Mouse (Mus musculus): Measurements from ENCODE around the gene Adgrb2. TPM values are rescaled to one million over a fixed set of nuclear protein-coding genes. Genes with fewer than 3 reads are reported as not detected.

Gene Adgrb2
- polyA plus RNA-seq, 1 experiment from 2014 or later: 2.6 TPM

GRCm38 (mm10) chr4:129967024-129968014, 17.4 kb upstream of the Adgrb2 start:
- Histone ChIP-seq H3K27ac (ENCODE audit: low read length) (no peak overlapping the region), H3K4me2 (replicated peaks; ENCODE audit: low read depth, low read length) (no peak overlapping the region), H3K4me1 (ENCODE audit: control insufficient read depth, insufficient read depth, low read length) (peaks cover 8% of the 10 kb centered on the region; the same call in 1 of the 2 replicates), H3K4me3 (ENCODE audit: low read depth, low read length) (no peak overlapping the region), H3K27me3 (ENCODE audit: control insufficient read depth, insufficient read depth, low read length) (no peaks in the 10 kb centered on the region), H3K9me3 (ENCODE audit: control insufficient read depth, low read depth, low read length) (no peaks in the 10 kb centered on the region), H3K36me3 (ENCODE audit: control insufficient read depth, insufficient read depth, low read length) (no peaks in the 10 kb centered on the region), H3K9ac (replicated peaks; ENCODE audit: low read depth, low read length) (no peak overlapping the region)
- ATAC-seq (ENCODE audit: insufficient number of reproducible peaks, insufficient read depth, low FRiP score, low read depth): no peak
- WGBS: 44% methylated on average over 13 of the region's 13 CpGs

GRCm38 (mm10) chr4:129970168-129970567, 14.5 kb upstream of the Adgrb2 start:
- no peak overlapping the region for H3K4me2 ChIP-seq (replicated peaks; ENCODE audit: low read depth, low read length)
- no peaks in the 10 kb centered on the region for H3K27me3 ChIP-seq (ENCODE audit: control insufficient read depth, insufficient read depth, low read length)
- no peaks in the 10 kb centered on the region for H3K9me3 ChIP-seq (ENCODE audit: control insufficient read depth, low read depth, low read length)
- H3K4me1 ChIP-seq (ENCODE audit: control insufficient read depth, insufficient read depth, low read length): peaks cover 8% of the 10 kb centered on the region; the same call in 1 of the 2 replicates
- H3K36me3 ChIP-seq (ENCODE audit: control insufficient read depth, insufficient read depth, low read length): no peaks in the 10 kb centered on the region
- H3K9ac ChIP-seq (replicated peaks; ENCODE audit: low read depth, low read length): no peak overlapping the region
- no peak overlapping the region for H3K4me3 ChIP-seq (ENCODE audit: low read depth, low read length)
- ATAC-seq (ENCODE audit: insufficient number of reproducible peaks, insufficient read depth, low FRiP score, low read depth): no peak
- H3K27ac ChIP-seq (ENCODE audit: low read length): no peak overlapping the region
- 54% methylated on average over 8 of the region's 8 CpGs for WGBS

GRCm38 (mm10) chr4:129970861-129971260, 13.8 kb upstream of the Adgrb2 start:
- Histone ChIP-seq H3K27ac (ENCODE audit: low read length) (no peak overlapping the region), H3K4me2 (replicated peaks; ENCODE audit: low read depth, low read length) (no peak overlapping the region), H3K36me3 (ENCODE audit: control insufficient read depth, insufficient read depth, low read length) (no peaks in the 10 kb centered on the region), H3K9ac (replicated peaks; ENCODE audit: low read depth, low read length) (no peak overlapping the region), H3K4me3 (ENCODE audit: low read depth, low read length) (no peak overlapping the region), H3K27me3 (ENCODE audit: control insufficient read depth, insufficient read depth, low read length) (no peaks in the 10 kb centered on the region), H3K9me3 (ENCODE audit: control insufficient read depth, low read depth, low read length) (no peaks in the 10 kb centered on the region), H3K4me1 (ENCODE audit: control insufficient read depth, insufficient read depth, low read length) (peaks cover 8% of the 10 kb centered on the region; the same call in 1 of the 2 replicates)
- 79% methylated on average over 11 of the region's 11 CpGs for WGBS
- no peak for ATAC-seq (ENCODE audit: insufficient number of reproducible peaks, insufficient read depth, low FRiP score, low read depth)

- Histone ChIP-seq H3K4me2 (replicated peaks; ENCODE audit: low read depth, low read length) (no peak overlapping the region), H3K9ac (replicated peaks; ENCODE audit: low read depth, low read length) (no peak overlapping the region), H3K27ac (ENCODE audit: low read length) (no peak overlapping the region), H3K4me1 (ENCODE audit: control insufficient read depth, insufficient read depth, low read length) (peaks cover 8% of the 10 kb centered on the region; the same call in 1 of the 2 replicates), H3K4me3 (ENCODE audit: low read depth, low read length) (no peak overlapping the region), H3K36me3 (ENCODE audit: control insufficient read depth, insufficient read depth, low read length) (no peaks in the 10 kb centered on the region), H3K27me3 (ENCODE audit: control insufficient read depth, insufficient read depth, low read length) (no peaks in the 10 kb centered on the region), H3K9me3 (ENCODE audit: control insufficient read depth, low read depth, low read length) (no peaks in the 10 kb centered on the region)
- no peak for ATAC-seq (ENCODE audit: insufficient number of reproducible peaks, insufficient read depth, low FRiP score, low read depth)
- WGBS: 34% methylated on average over 7 of the region's 7 CpGs
Measured at GRCm38 (mm10) chr4:129971989-129972388, 12.7 kb upstream of the Adgrb2 start.

- 65% methylated on average over 9 of the region's 9 CpGs for WGBS
- no peak overlapping the region for H3K9ac ChIP-seq (replicated peaks; ENCODE audit: low read depth, low read length)
- no peak overlapping the region for H3K4me3 ChIP-seq (ENCODE audit: low read depth, low read length)
- H3K27ac ChIP-seq (ENCODE audit: low read length): no peak overlapping the region
- no peak for ATAC-seq (ENCODE audit: insufficient number of reproducible peaks, insufficient read depth, low FRiP score, low read depth)
- H3K4me2 ChIP-seq (replicated peaks; ENCODE audit: low read depth, low read length): no peak overlapping the region
- no peaks in the 10 kb centered on the region for H3K9me3 ChIP-seq (ENCODE audit: control insufficient read depth, low read depth, low read length)
- H3K4me1 ChIP-seq (ENCODE audit: control insufficient read depth, insufficient read depth, low read length): no peaks in the 10 kb centered on the region
- H3K27me3 ChIP-seq (ENCODE audit: control insufficient read depth, insufficient read depth, low read length): no peaks in the 10 kb centered on the region
- no peaks in the 10 kb centered on the region for H3K36me3 ChIP-seq (ENCODE audit: control insufficient read depth, insufficient read depth, low read length)
Measured at GRCm38 (mm10) chr4:129974285-129974684, 10.4 kb upstream of the Adgrb2 start.

GRCm38 (mm10) chr4:129977256-129977655, 7.4 kb upstream of the Adgrb2 start:
- H3K4me3 ChIP-seq (ENCODE audit: low read depth, low read length): no peak overlapping the region
- WGBS: 50% methylated on average over 4 of the region's 4 CpGs
- no peaks in the 10 kb centered on the region for H3K4me1 ChIP-seq (ENCODE audit: control insufficient read depth, insufficient read depth, low read length)
- no peaks in the 10 kb centered on the region for H3K27me3 ChIP-seq (ENCODE audit: control insufficient read depth, insufficient read depth, low read length)
- no peak overlapping the region for H3K4me2 ChIP-seq (replicated peaks; ENCODE audit: low read depth, low read length)
- no peaks in the 10 kb centered on the region for H3K9me3 ChIP-seq (ENCODE audit: control insufficient read depth, low read depth, low read length)
- no peaks in the 10 kb centered on the region for H3K36me3 ChIP-seq (ENCODE audit: control insufficient read depth, insufficient read depth, low read length)
- ATAC-seq (ENCODE audit: insufficient number of reproducible peaks, insufficient read depth, low FRiP score, low read depth): no peak
- H3K9ac ChIP-seq (replicated peaks; ENCODE audit: low read depth, low read length): no peak overlapping the region
- no peak overlapping the region for H3K27ac ChIP-seq (ENCODE audit: low read length)

- Histone ChIP-seq H3K36me3 (ENCODE audit: control insufficient read depth, insufficient read depth, low read length) (no peaks in the 10 kb centered on the region), H3K27me3 (ENCODE audit: control insufficient read depth, insufficient read depth, low read length) (no peaks in the 10 kb centered on the region), H3K27ac (ENCODE audit: low read length) (no peak overlapping the region), H3K4me2 (replicated peaks; ENCODE audit: low read depth, low read length) (no peak overlapping the region), H3K9me3 (ENCODE audit: control insufficient read depth, low read depth, low read length) (no peaks in the 10 kb centered on the region), H3K4me3 (ENCODE audit: low read depth, low read length) (no peak overlapping the region), H3K9ac (replicated peaks; ENCODE audit: low read depth, low read length) (no peak overlapping the region), H3K4me1 (ENCODE audit: control insufficient read depth, insufficient read depth, low read length) (peaks cover 2% of the 10 kb centered on the region; the same call in 1 of the 2 replicates)
- no peak for ATAC-seq (ENCODE audit: insufficient number of reproducible peaks, insufficient read depth, low FRiP score, low read depth)
- 77% methylated on average over 4 of the region's 4 CpGs for WGBS
Measured at GRCm38 (mm10) chr4:129978227-129978626, 6.4 kb upstream of the Adgrb2 start.

GRCm38 (mm10) chr4:129978930-129979329, 5.7 kb upstream of the Adgrb2 start:
- 66% methylated on average over 4 of the region's 4 CpGs for WGBS
- no peak for ATAC-seq (ENCODE audit: insufficient number of reproducible peaks, insufficient read depth, low FRiP score, low read depth)
- H3K27me3 ChIP-seq (ENCODE audit: control insufficient read depth, insufficient read depth, low read length): no peaks in the 10 kb centered on the region

More at GRCm38 (mm10) chr4:129978930-129979329, 5.7 kb upstream of the Adgrb2 start:
- Histone ChIP-seq H3K4me1 (ENCODE audit: control insufficient read depth, insufficient read depth, low read length) (peaks cover 9% of the 10 kb centered on the region), H3K4me2 (replicated peaks; ENCODE audit: low read depth, low read length) (no peak overlapping the region), H3K9ac (replicated peaks; ENCODE audit: low read depth, low read length) (no peak overlapping the region), H3K36me3 (ENCODE audit: control insufficient read depth, insufficient read depth, low read length) (no peaks in the 10 kb centered on the region), H3K27ac (ENCODE audit: low read length) (no peak overlapping the region), H3K4me3 (ENCODE audit: low read depth, low read length) (no peak overlapping the region), H3K9me3 (ENCODE audit: control insufficient read depth, low read depth, low read length) (no peaks in the 10 kb centered on the region)

Data from stomach, embryonic 14.5 days (tissue).